Mouse (Mus musculus) hindbrain, embryonic 14.5 days (tissue): ENCODE measurements around the gene Epha1. TPM values are rescaled to one million over a fixed set of nuclear protein-coding genes. Genes with fewer than 3 reads are reported as not detected.
A peak's percentile ranks its signal among the peaks of the same experiment; 100 is the strongest.

Experiments
- ATAC-seq: fragments of 200-750 bp; cut with Nextera tagmentation; 2 replicates; pipeline ENCODE4 v1.8.0; 2017; ENCODE audit warnings: moderate number of reproducible peaks, mild to moderate bottlenecking, moderate TSS enrichment, moderate library complexity; ENCODE audit not compliant: low FRiP score
- DNase-seq: peaks from one replicate; pipeline ENCODE4 v3.0.0-alpha.2; 2015; ENCODE audit warnings: low spot score
- H3K27ac ChIP-seq: fragments of 300-500 bp; sonication (generic); 2 replicates; pipeline ENCODE4 v1.5.1; 2014; ENCODE audit warnings: mild to moderate bottlenecking, moderate library complexity
- H3K27me3 ChIP-seq: fragments of 300-500 bp; sonication (generic); 2 replicates; pipeline ENCODE4 v1.6.1; 2014; ENCODE audit warnings: mild to moderate bottlenecking, low read length, mixed read lengths; ENCODE audit not compliant: control insufficient read depth, insufficient read depth
- H3K36me3 ChIP-seq: fragments of 300-500 bp; sonication (generic); replicated peaks from 2 replicates; pipeline ENCODE4 v1.6.1; 2014; ENCODE audit not compliant: control insufficient read depth, insufficient read depth
- H3K4me1 ChIP-seq: fragments of 300-500 bp; sonication (generic); replicated peaks from 2 replicates; pipeline ENCODE4 v1.6.1; 2014; ENCODE audit warnings: antibody characterized with exemption, low read length, mixed read lengths; ENCODE audit not compliant: control insufficient read depth, insufficient read depth
- H3K4me2 ChIP-seq: fragments of 300-500 bp; sonication (generic); replicated peaks from 2 replicates; pipeline ENCODE4 v1.6.1; 2014; ENCODE audit warnings: mild to moderate bottlenecking, moderate library complexity
- H3K4me3 ChIP-seq: fragments of 300-500 bp; sonication (generic); replicated peaks from 2 replicates; pipeline ENCODE4 v1.5.1; 2014; ENCODE audit warnings: mild to moderate bottlenecking, low read length
- H3K9ac ChIP-seq: fragments of 300-500 bp; sonication (generic); 2 replicates; pipeline ENCODE4 v1.6.1; 2014
- H3K9me3 ChIP-seq: fragments of 300-500 bp; sonication (generic); 2 replicates; pipeline ENCODE4 v1.6.1; 2016; ENCODE audit warnings: low read length; ENCODE audit not compliant: control insufficient read depth
- WGBS: fragments of 180-500 bp; shearing (Covaris S2); extraction: QIAGEN DNeasy Blood & Tissue Kit; methylation state at CpG from one replicate; pipeline ENCODE4 v1.1.7; 2014; 5-methylcytosine and 5-hydroxymethylcytosine counted together
- polyA plus RNA-seq: library from polyadenylated mRNA; unstranded; fragments of >200 nt; fragmentation: Nextera tagmentation; extraction: Ambion mirVana; gene quantifications from 2 replicates; pipeline ENCODE4 v1.2.1, GENCODE M21; 2014

Gene Epha1
- polyA plus RNA-seq, 1 experiment from 2014 or later = 0.24 TPM

DNA sequence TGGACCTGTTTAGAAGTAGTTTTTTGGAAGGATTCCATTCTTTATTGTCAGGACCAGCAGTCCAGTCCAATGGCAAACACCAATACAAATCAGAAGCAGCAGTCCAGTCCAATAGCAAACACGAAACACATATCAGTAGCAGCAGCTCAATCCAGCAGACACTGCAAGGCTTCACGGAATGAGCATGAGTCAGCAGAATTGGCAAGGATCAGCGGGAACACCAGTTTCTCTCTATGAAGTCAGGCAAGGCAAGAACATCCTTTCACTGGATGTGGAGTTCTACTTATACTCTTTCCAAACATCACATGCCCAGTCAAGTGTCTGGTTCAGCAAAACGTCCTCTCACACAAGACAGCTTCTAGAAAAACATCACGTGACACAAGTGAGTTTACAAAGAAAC is 33.1 kb downstream of the Epha1 start:
- no peak overlapping the region for H3K9ac ChIP-seq
- no peak overlapping the region for H3K27ac ChIP-seq
- no peak overlapping the region for H3K4me3 ChIP-seq
- DNase-seq (no peak), ATAC-seq (no peak)
- H3K4me2 ChIP-seq = no peak overlapping the region
- no peaks in the 10 kb centered on the region for H3K27me3 ChIP-seq
- H3K4me1 ChIP-seq = no peaks in the 10 kb centered on the region
- H3K36me3 ChIP-seq = no peaks in the 10 kb centered on the region
- no peaks in the 10 kb centered on the region for H3K9me3 ChIP-seq
- 76% methylated on average over 5 of the region's 5 CpGs for WGBS

DNA sequence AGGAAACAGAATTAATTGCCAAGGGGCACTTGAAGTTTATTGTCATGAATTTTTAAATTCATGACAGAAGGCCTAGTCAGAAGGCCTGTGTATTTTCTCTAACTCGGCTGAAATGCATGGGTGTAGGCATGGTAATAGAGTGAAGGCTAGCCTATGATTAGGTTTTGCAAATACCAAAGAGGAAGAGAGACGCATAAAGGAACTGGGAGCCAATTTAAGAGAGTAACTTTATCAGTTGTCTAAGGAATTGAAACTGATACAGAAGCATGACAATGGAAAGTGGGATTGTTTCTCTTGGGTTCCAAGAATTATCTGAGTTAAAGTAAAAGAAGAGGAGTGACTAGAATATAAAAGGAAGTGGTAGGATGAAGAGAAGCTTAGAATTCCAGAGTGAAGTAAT is 33.9 kb downstream of the Epha1 start:
- no peaks in the 10 kb centered on the region for H3K27me3 ChIP-seq
- no peak overlapping the region for H3K27ac ChIP-seq
- no peaks in the 10 kb centered on the region for H3K9me3 ChIP-seq
- H3K36me3 ChIP-seq = no peaks in the 10 kb centered on the region
- no peaks in the 10 kb centered on the region for H3K4me1 ChIP-seq
- no peak for DNase-seq
- ATAC-seq = no peak
- H3K4me3 ChIP-seq = no peak overlapping the region
- 90% methylated on average over 2 of the region's 2 CpGs for WGBS
- H3K4me2 ChIP-seq = no peak overlapping the region
- H3K9ac ChIP-seq = no peak overlapping the region

DNA sequence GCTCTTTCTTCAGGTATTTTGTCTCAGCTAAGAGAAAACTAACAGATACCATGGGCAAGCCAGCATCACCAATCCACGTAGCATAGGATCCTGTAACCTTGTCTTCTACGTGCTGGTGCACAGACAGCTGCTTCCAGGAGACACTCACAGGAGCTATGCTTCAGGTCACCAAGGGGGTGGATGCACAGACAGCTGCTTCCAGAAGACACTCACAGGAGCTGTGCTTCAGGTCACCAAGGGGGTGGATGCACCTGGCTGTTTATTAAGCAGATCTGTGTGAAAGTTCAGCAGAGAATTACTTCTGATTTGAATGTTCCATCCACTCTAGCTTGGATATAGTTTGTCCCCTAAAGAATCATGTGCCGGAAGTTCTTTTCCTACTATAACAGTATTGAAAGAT is 42.1 kb downstream of the Epha1 start:
- no peak for DNase-seq
- WGBS = 94% methylated on average over 3 of the region's 3 CpGs
- Histone ChIP-seq H3K36me3 (no peaks in the 10 kb centered on the region), H3K9me3 (no peaks in the 10 kb centered on the region), H3K27me3 (no peaks in the 10 kb centered on the region), H3K9ac (no peak overlapping the region), H3K4me1 (no peaks in the 10 kb centered on the region), H3K4me2 (no peak overlapping the region), H3K4me3 (no peak overlapping the region), H3K27ac (no peak overlapping the region)
- no peak for ATAC-seq

DNA sequence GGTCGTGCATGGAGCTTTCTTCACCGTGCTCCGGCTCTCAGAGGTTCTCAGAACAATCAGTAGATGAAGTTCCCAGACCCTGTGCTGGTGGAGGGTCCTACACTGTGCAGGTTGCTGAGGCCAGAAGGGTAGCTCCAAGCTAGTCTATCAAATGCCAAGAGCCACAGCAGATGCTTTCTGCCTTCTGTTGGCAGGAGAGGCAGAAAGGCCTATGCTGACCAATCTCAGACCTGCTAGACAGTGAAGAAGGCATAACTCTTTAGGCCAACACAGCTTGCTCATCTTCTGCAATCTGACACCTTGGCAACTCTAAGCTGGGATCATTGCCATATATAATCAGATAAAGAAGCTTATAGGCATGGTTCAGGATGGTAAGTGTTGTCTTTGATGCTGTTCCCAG is 42.9 kb downstream of the Epha1 start:
- H3K27me3 ChIP-seq = no peaks in the 10 kb centered on the region
- no peak overlapping the region for H3K9ac ChIP-seq
- no peaks in the 10 kb centered on the region for H3K9me3 ChIP-seq
- no peaks in the 10 kb centered on the region for H3K36me3 ChIP-seq
- H3K4me2 ChIP-seq = no peak overlapping the region
- 80% methylated on average over 3 of the region's 3 CpGs for WGBS
- no peak overlapping the region for H3K27ac ChIP-seq
- no peak overlapping the region for H3K4me3 ChIP-seq
- H3K4me1 ChIP-seq = no peaks in the 10 kb centered on the region
- no peak for ATAC-seq
- DNase-seq = no peak

DNA sequence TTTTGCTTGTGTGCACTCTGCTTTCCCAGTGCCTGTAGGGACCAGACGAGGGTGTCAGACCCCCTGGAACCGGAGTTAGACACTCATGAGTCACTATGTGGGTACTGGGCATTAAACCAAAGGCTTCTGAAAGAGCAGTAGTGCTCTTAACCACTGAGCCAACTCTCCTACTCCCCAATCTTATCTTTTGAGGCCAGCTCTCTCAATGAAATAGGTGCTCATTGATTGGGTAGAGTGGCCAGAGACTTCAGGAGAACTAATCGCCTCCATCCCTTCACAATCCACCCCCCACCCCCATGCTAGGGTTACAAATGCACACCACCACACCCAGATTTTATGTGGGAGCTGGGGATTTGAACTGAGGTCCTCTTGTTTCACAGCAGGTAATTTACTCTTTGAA is 44.3 kb downstream of the Epha1 start:
- Histone ChIP-seq H3K9me3 (no peaks in the 10 kb centered on the region), H3K27ac (no peak overlapping the region), H3K4me1 (no peaks in the 10 kb centered on the region), H3K9ac (no peak overlapping the region), H3K27me3 (no peaks in the 10 kb centered on the region), H3K36me3 (no peaks in the 10 kb centered on the region), H3K4me2 (no peak overlapping the region), H3K4me3 (no peak overlapping the region)
- ATAC-seq (no peak), DNase-seq (no peak)
- 87% methylated on average over 3 of the region's 3 CpGs for WGBS

DNA sequence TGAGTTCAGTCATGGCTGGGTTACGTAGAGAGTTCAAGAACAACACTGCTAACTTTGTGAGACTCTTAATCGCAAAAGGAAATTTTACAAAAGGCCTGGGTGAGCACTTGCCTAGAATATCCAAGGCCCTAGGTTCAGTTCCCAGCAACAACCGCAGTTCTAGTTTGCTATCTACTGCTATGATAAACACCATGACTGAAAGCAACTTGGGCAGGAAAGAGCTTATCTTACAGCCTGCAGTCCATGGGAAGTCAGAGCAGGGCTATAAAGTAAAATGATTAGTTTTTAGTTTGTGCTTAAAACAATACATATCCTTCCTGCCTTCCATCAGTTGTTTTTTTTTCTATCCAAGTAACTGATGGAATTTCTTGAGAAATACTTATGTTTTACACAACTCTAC is 46.6 kb downstream of the Epha1 start:
- H3K27ac ChIP-seq = no peak overlapping the region
- DNase-seq = no peak
- WGBS = 94% methylated on average over 3 of the region's 3 CpGs
- no peak overlapping the region for H3K4me2 ChIP-seq
- 0 out of 2 replicates have a peak, but pooled peaks cover 1% of the 10 kb centered on the region for H3K36me3 ChIP-seq
- no peak overlapping the region for H3K4me3 ChIP-seq
- H3K9me3 ChIP-seq = no peaks in the 10 kb centered on the region
- no peaks in the 10 kb centered on the region for H3K27me3 ChIP-seq
- ATAC-seq = no peak
- H3K4me1 ChIP-seq = peaks cover 16% of the 10 kb centered on the region
- H3K9ac ChIP-seq = no peak overlapping the region

DNA sequence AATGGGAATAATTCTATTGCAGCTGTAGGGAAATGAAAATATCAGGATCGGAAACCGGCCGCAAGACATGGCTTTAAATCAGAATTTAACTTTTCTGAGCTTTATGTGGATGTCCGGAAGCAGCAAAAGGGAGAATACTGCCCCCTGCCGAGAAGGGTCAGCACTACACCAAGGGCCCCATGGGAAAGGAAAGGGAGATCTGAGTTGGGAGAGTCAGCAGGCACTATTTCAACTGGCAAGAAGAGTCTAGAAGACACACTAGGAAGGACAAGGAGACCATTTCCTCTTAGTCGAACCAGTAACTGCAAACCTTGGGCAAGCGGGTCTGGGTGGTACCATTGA is 47.8 kb downstream of the Epha1 start:
- DNase-seq (peak; percentile 77), ATAC-seq (no peak)
- under 1% methylated on average over 7 of the region's 7 CpGs for WGBS
- H3K4me1 ChIP-seq = peaks cover 16% of the 10 kb centered on the region
- H3K4me3 ChIP-seq = peak overlapping the region; percentile 76
- H3K27ac ChIP-seq = peak overlapping the region; percentile 90
- H3K4me2 ChIP-seq = peak overlapping the region; percentile 89
- H3K36me3 ChIP-seq = peaks cover 3% of the 10 kb centered on the region; the same call in 1 of the 2 replicates
- no peaks in the 10 kb centered on the region for H3K9me3 ChIP-seq
- peak overlapping the region; percentile 91; the same call in 1 of the 2 replicates for H3K9ac ChIP-seq
- H3K27me3 ChIP-seq = no peaks in the 10 kb centered on the region

DNA sequence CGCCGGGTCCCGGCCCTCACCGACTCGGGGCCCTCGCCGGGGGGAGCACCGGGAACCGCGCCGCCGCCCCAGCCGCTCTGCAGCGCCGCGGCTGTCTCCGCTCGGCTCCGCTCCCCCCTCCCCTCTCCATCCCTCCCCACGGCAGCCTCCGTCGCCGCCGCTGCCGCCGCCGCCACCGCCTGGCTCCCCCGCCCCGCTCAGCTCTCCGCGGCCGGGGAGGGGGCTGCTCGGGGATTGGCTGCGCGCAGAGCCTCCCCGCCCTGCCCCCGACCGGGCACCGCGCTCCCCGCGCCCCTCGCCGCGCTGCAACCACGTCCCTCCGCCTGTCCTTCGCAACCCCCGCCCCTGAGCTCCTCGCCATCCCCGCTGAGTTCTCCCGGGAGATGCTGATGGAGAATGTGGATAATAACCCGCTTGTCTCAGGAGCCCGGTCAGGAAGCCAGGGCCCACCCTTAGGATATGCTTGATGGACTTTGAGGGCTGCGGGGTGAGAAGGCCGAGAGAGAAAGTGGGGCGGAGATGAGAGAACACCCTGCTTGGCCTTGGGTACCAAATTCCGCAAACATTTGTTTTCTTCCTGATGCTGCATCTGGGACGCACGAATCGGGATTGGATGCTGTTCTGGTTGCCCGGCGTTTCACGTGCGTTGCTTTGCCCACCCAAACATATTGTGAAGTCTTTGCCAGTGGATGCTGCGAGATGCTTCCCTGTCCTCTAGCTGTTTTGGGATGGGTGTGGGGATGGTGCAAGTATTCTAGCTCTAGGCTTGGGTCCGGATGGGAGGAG is 48.4 kb downstream of the Epha1 start, which contains the start of gene Fam131b:
Gene Fam131b (minus strand): TSS at position 162 of the 786 bp plus-strand sequence.
- Histone ChIP-seq H3K9me3 (no peaks in the 10 kb centered on the region), H3K4me3 (peak within 1 kb of the TSS; percentile 76), H3K36me3 (peaks cover 9% of the 10 kb centered on the region; the same call in 1 of the 2 replicates), H3K9ac (peak within 1 kb of the TSS; percentile 91), H3K4me1 (peaks cover 16% of the 10 kb centered on the region), H3K27me3 (no peaks in the 10 kb centered on the region), H3K27ac (peak within 1 kb of the TSS; percentile 90), H3K4me2 (peak within 1 kb of the TSS; percentile 89)
- ATAC-seq = peak; percentile 91
- WGBS = under 1% methylated on average over 51 of the region's 68 CpGs
- DNase-seq = peak; percentile 67

DNA sequence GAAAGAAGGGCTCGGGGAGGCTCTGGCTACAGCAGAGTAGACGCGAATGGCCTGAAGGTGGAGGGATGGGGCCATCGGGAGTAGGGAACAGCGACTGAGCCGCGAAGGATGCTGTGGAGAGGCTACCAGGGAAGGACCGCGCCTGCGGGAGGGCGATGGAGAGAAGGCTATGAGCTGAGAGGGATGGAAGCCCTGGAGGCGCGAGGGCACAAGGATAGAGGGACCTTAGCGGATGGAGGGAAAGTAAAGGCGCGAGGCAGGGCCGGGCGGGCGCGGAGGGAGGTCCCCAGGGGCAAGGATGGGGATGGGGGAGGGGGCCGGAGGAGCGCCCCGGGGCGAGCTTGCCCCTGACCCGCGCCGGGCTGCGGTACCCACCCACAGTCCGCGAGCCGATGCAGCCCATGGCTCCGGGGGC is 49.0 kb downstream of the Epha1 start:
- peak overlapping the region; percentile 91 for H3K9ac ChIP-seq
- peak; percentile 64 for ATAC-seq
- peaks cover 13% of the 10 kb centered on the region; the same call in 1 of the 2 replicates for H3K36me3 ChIP-seq
- DNase-seq = peak; percentile 32
- H3K27ac ChIP-seq = peak overlapping the region; percentile 90
- 2% methylated on average over 19 of the region's 32 CpGs for WGBS
- H3K4me3 ChIP-seq = peak overlapping the region; percentile 76
- H3K27me3 ChIP-seq = no peaks in the 10 kb centered on the region
- peaks cover 16% of the 10 kb centered on the region for H3K4me1 ChIP-seq
- H3K9me3 ChIP-seq = no peaks in the 10 kb centered on the region
- H3K4me2 ChIP-seq = peak overlapping the region; percentile 89
